Mouse (Mus musculus) layer of hippocampus, adult 8-10 months (tissue): ENCODE data around the gene Ptprm. TPM values are rescaled to one million over a fixed set of nuclear protein-coding genes. Genes with fewer than 3 reads are reported as not detected.

ENCODE experiments used
- DNase-seq, 2 experiments: peaks; one replicate each; pipeline ENCODE4 v3.0.0; 2022; ENCODE audit warnings: low spot score in 2 of 2
- total RNA-seq, 4 experiments: library from RNA; stranded (reverse); gene quantifications; 2 replicates each; pipeline ENCODE4 v1.2.4; 2022

Ptprm gene
- 10 to 100 TPM; 24.6 to 31.6 (median 27.6) TPM for total RNA-seq

GRCm38 (mm10) chr17:67354451-67355011 lies at the start of gene Ptprm:
TSS of gene Ptprm (minus strand) at chr17:67354457.
- peak; percentile 43 to 66 for DNase-seq

- no peak for DNase-seq
These were observed 41.9 kb upstream of the Ptprm start for GRCm38 (mm10) chr17:67396205-67396604.

GRCm38 (mm10) chr17:67390851-67391250 lies 36.6 kb upstream of the Ptprm start:
- DNase-seq: no peak

GRCm38 (mm10) chr17:67388171-67388570 lies 33.9 kb upstream of the Ptprm start:
- no peak for DNase-seq

GRCm38 (mm10) chr17:67385286-67385685 lies 31.0 kb upstream of the Ptprm start:
- DNase-seq: no peak

GRCm38 (mm10) chr17:67383635-67384034 lies 29.4 kb upstream of the Ptprm start:
- DNase-seq: no peak

- no peak for DNase-seq
These were observed 27.4 kb upstream of the Ptprm start for GRCm38 (mm10) chr17:67381618-67382017.

GRCm38 (mm10) chr17:67367866-67368265 lies 13.6 kb upstream of the Ptprm start:
- no peak for DNase-seq

- no peak for DNase-seq
These were observed 10.2 kb upstream of the Ptprm start for GRCm38 (mm10) chr17:67364491-67364890.

- no peak for DNase-seq
These were observed 9.3 kb upstream of the Ptprm start for GRCm38 (mm10) chr17:67363377-67364070.

- DNase-seq: no peak
These were observed 7.9 kb upstream of the Ptprm start for GRCm38 (mm10) chr17:67362131-67362530.

- DNase-seq: no peak
These were observed 6.3 kb upstream of the Ptprm start for GRCm38 (mm10) chr17:67360606-67361005.

GRCm38 (mm10) chr17:67359578-67359977 lies 5.3 kb upstream of the Ptprm start:
- DNase-seq: no peak

GRCm38 (mm10) chr17:67358541-67358940 lies 4.3 kb upstream of the Ptprm start:
- DNase-seq: no peak

- no peak for DNase-seq
These were observed 2.9 kb upstream of the Ptprm start for GRCm38 (mm10) chr17:67357191-67357590.

GRCm38 (mm10) chr17:67355251-67355650 lies 994 bp upstream of the Ptprm start:
- no peak for DNase-seq

GRCm38 (mm10) chr17:67353796-67354450 lies 334 bp downstream of the Ptprm start:
- DNase-seq: no peak

GRCm38 (mm10) chr17:67352956-67353795 lies 1.1 kb downstream of the Ptprm start:
- peak in 1 of 2 experiments; percentile 14 for DNase-seq

- DNase-seq: no peak
These were observed 2.8 kb downstream of the Ptprm start for GRCm38 (mm10) chr17:67351423-67351822.

GRCm38 (mm10) chr17:67350536-67350935 lies 3.7 kb downstream of the Ptprm start:
- no peak for DNase-seq

- no peak for DNase-seq
These were observed 4.7 kb downstream of the Ptprm start for GRCm38 (mm10) chr17:67349594-67349993.

GRCm38 (mm10) chr17:67346921-67347320 lies 7.3 kb downstream of the Ptprm start:
- DNase-seq: no peak
